Mouse (Mus musculus) granulocyte monocyte progenitor cell, adult 5-6 weeks (primary cell): ENCODE measurements around the gene Sema6c. TPM values are rescaled to one million over a fixed set of nuclear protein-coding genes. Genes with fewer than 3 reads are reported as not detected.

Experiments
- total RNA-seq, 2 experiments: library from RNA; stranded (forward) in 1 of 2; stranded (reverse) in 1 of 2; fragments of 200-712, 200-1000 nt in 1 of 2; fragments of >200 nt in 1 of 2; fragmentation: Nextera tagmentation in 1 of 2; gene quantifications; 2 replicates each; pipeline ENCODE4 v1.2.3; 2014 to 2017

Sema6c gene
- total RNA-seq, 2 experiments from 2014 or later: not detected

Other genes with a start within 250 kb of the Sema6c start
- 30.4 and 39.7 TPM in 2 replicates for gene Selenbp1, start 227.4 kb upstream of the Sema6c start, total RNA-seq (2014; fragmentation: Nextera tagmentation)
- 19.2 and 20.1 TPM in 2 replicates for gene Selenbp1, start 227.4 kb upstream of the Sema6c start, total RNA-seq (2017)
- gene Rfx5, start 206.4 kb upstream of the Sema6c start, total RNA-seq (2014; fragmentation: Nextera tagmentation): 19.0 and 25.0 TPM in 2 replicates
- 17.1 and 17.9 TPM in 2 replicates for gene Rfx5, start 206.4 kb upstream of the Sema6c start, total RNA-seq (2017)
- 21.2 and 31.9 TPM in 2 replicates for gene Pi4kb, start 185.7 kb upstream of the Sema6c start, total RNA-seq (2014; fragmentation: Nextera tagmentation)
- 24.3 and 24.6 TPM in 2 replicates for gene Pi4kb, start 185.7 kb upstream of the Sema6c start, total RNA-seq (2017)
- gene Zfp687, start 145.0 kb upstream of the Sema6c start, total RNA-seq (2014; fragmentation: Nextera tagmentation): 35.0 and 36.7 TPM in 2 replicates
- 18.4 and 20.6 TPM in 2 replicates for gene Zfp687, start 145.0 kb upstream of the Sema6c start, total RNA-seq (2017)
- gene Psmd4, start 117.8 kb upstream of the Sema6c start, total RNA-seq (2014; fragmentation: Nextera tagmentation): 112 and 128 TPM in 2 replicates
- gene Psmd4, start 117.8 kb upstream of the Sema6c start, total RNA-seq (2017): 196 and 226 TPM in 2 replicates
- 22.8 and 23.8 TPM in 2 replicates for gene Pip5k1a, start 53.5 kb upstream of the Sema6c start, total RNA-seq (2014; fragmentation: Nextera tagmentation)
- 14.4 and 16.0 TPM in 2 replicates for gene Pip5k1a, start 53.5 kb upstream of the Sema6c start, total RNA-seq (2017)
- gene Vps72, start 49.4 kb upstream of the Sema6c start, total RNA-seq (2014; fragmentation: Nextera tagmentation): 54.8 and 58.1 TPM in 2 replicates
- gene Vps72, start 49.4 kb upstream of the Sema6c start, total RNA-seq (2017): 50.0 and 62.4 TPM in 2 replicates
- 9.4 and 13.9 TPM in 2 replicates for gene Tmod4, start 36.0 kb upstream of the Sema6c start, total RNA-seq (2014; fragmentation: Nextera tagmentation)
- gene Tmod4, start 36.0 kb upstream of the Sema6c start, total RNA-seq (2017): not detected in 2 replicates
- gene Scnm1, start 26.4 kb upstream of the Sema6c start, total RNA-seq (2014; fragmentation: Nextera tagmentation): 41.2 and 82.8 TPM in 2 replicates
- 53.1 and 64.1 TPM in 2 replicates for gene Scnm1, start 26.4 kb upstream of the Sema6c start, total RNA-seq (2017)
- gene Lysmd1, start 26.4 kb upstream of the Sema6c start, total RNA-seq (2014; fragmentation: Nextera tagmentation): 3.1 and 4.3 TPM in 2 replicates
- 2.7 and 4.4 TPM in 2 replicates for gene Lysmd1, start 26.4 kb upstream of the Sema6c start, total RNA-seq (2017)
- 30.5 and 40.2 TPM in 2 replicates for gene Tnfaip8l2, start 18.1 kb upstream of the Sema6c start, total RNA-seq (2014; fragmentation: Nextera tagmentation)
- 21.0 and 24.3 TPM in 2 replicates for gene Tnfaip8l2, start 18.1 kb upstream of the Sema6c start, total RNA-seq (2017)
- 36.0 and 54.3 TPM in 2 replicates for gene Gabpb2, start 57.5 kb downstream of the Sema6c start, total RNA-seq (2014; fragmentation: Nextera tagmentation)
- 39.8 and 43.6 TPM in 2 replicates for gene Gabpb2, start 57.5 kb downstream of the Sema6c start, total RNA-seq (2017)
- 93.6 and 99.1 TPM in 2 replicates for gene Cdc42se1, start 68.3 kb downstream of the Sema6c start, total RNA-seq (2014; fragmentation: Nextera tagmentation)
- gene Cdc42se1, start 68.3 kb downstream of the Sema6c start, total RNA-seq (2017): 43.0 and 61.6 TPM in 2 replicates
- gene Mllt11, start 71.7 kb downstream of the Sema6c start, total RNA-seq (2014; fragmentation: Nextera tagmentation): 3.2 and 6.9 TPM in 2 replicates
- 1.7 and 1.9 TPM in 2 replicates for gene Mllt11, start 71.7 kb downstream of the Sema6c start, total RNA-seq (2017)
- 1.0 TPM in 1 of 2 replicates, not detected in the other for gene Gm128, start 81.1 kb downstream of the Sema6c start, total RNA-seq (2014; fragmentation: Nextera tagmentation)
- 0.22 and 1.8 TPM in 2 replicates for gene Gm128, start 81.1 kb downstream of the Sema6c start, total RNA-seq (2017)
- 0.88 TPM in 1 of 2 replicates, not detected in the other for gene Bnipl, start 90.7 kb downstream of the Sema6c start, total RNA-seq (2014; fragmentation: Nextera tagmentation)
- not detected in 2 replicates for gene Bnipl, start 90.7 kb downstream of the Sema6c start, total RNA-seq (2017)
- 26.9 and 56.5 TPM in 2 replicates for gene Mindy1, start 120.9 kb downstream of the Sema6c start, total RNA-seq (2014; fragmentation: Nextera tagmentation)
- 22.8 and 30.0 TPM in 2 replicates for gene Mindy1, start 120.9 kb downstream of the Sema6c start, total RNA-seq (2017)
- gene Prune1, start 121.6 kb downstream of the Sema6c start, total RNA-seq (2014; fragmentation: Nextera tagmentation): 17.8 and 25.4 TPM in 2 replicates
- gene Prune1, start 121.6 kb downstream of the Sema6c start, total RNA-seq (2017): 9.3 and 11.3 TPM in 2 replicates
- 15.5 and 18.0 TPM in 2 replicates for gene Anxa9, start 146.7 kb downstream of the Sema6c start, total RNA-seq (2014; fragmentation: Nextera tagmentation)
- 5.0 and 5.4 TPM in 2 replicates for gene Anxa9, start 146.7 kb downstream of the Sema6c start, total RNA-seq (2017)
- gene Cers2, start 154.3 kb downstream of the Sema6c start, total RNA-seq (2014; fragmentation: Nextera tagmentation): 193 and 213 TPM in 2 replicates
- gene Cers2, start 154.3 kb downstream of the Sema6c start, total RNA-seq (2017): 87.8 and 88.6 TPM in 2 replicates
- gene Setdb1, start 196.7 kb downstream of the Sema6c start, total RNA-seq (2014; fragmentation: Nextera tagmentation): 40.6 and 43.4 TPM in 2 replicates
- 28.9 and 32.8 TPM in 2 replicates for gene Setdb1, start 196.7 kb downstream of the Sema6c start, total RNA-seq (2017)
- not detected in 2 replicates for gene 4930558C23Rik, start 242.4 kb downstream of the Sema6c start, total RNA-seq (2014; fragmentation: Nextera tagmentation)
- gene 4930558C23Rik, start 242.4 kb downstream of the Sema6c start, total RNA-seq (2017): not detected in 2 replicates